Mouse (Mus musculus): Measurements from ENCODE around the gene Usp7. TPM values are rescaled to one million over a fixed set of nuclear protein-coding genes. Genes with fewer than 3 reads are reported as not detected.

Gene Usp7
- polyA plus RNA-seq, 1 experiment from 2014 or later = 61.4 TPM

GRCm38 (mm10) chr16:8794952-8795351, 2.8 kb upstream of the Usp7 start:
- ATAC-seq (ENCODE audit: low read depth) = no peak
- H3K9ac ChIP-seq (replicated peaks; ENCODE audit: low read depth, low read length) = no peak overlapping the region
- no peak overlapping the region for H3K27ac ChIP-seq (ENCODE audit: low read depth, low read length)
- 12% methylated on average over 3 of the region's 3 CpGs for WGBS
- no peaks in the 10 kb centered on the region for H3K36me3 ChIP-seq (ENCODE audit: control insufficient read depth, insufficient read depth, low read length)
- peaks cover 2% of the 10 kb centered on the region; the same call in 1 of the 2 replicates for H3K9me3 ChIP-seq (ENCODE audit: control insufficient read depth, low read length)
- no peak overlapping the region for H3K4me3 ChIP-seq (ENCODE audit: low read depth, low read length)
- no peaks in the 10 kb centered on the region for H3K4me1 ChIP-seq (ENCODE audit: control insufficient read depth, insufficient read depth, low read length)
- no peak overlapping the region for H3K4me2 ChIP-seq (ENCODE audit: low read depth, low read length)
- no peaks in the 10 kb centered on the region for H3K27me3 ChIP-seq (ENCODE audit: control insufficient read depth, insufficient read depth, low read length)

- Histone ChIP-seq H3K9ac (replicated peaks; ENCODE audit: low read depth, low read length) (no peak overlapping the region), H3K27me3 (ENCODE audit: control insufficient read depth, insufficient read depth, low read length) (no peaks in the 10 kb centered on the region), H3K36me3 (ENCODE audit: control insufficient read depth, insufficient read depth, low read length) (no peaks in the 10 kb centered on the region), H3K4me2 (ENCODE audit: low read depth, low read length) (no peak overlapping the region), H3K27ac (ENCODE audit: low read depth, low read length) (no peak overlapping the region), H3K4me1 (ENCODE audit: control insufficient read depth, insufficient read depth, low read length) (no peaks in the 10 kb centered on the region), H3K9me3 (ENCODE audit: control insufficient read depth, low read length) (no peaks in the 10 kb centered on the region), H3K4me3 (ENCODE audit: low read depth, low read length) (no peak overlapping the region)
- WGBS = 80% methylated on average over 4 of the region's 4 CpGs
- no peak for ATAC-seq (ENCODE audit: low read depth)
Measured at GRCm38 (mm10) chr16:8790886-8791285, 1.2 kb downstream of the Usp7 start.

GRCm38 (mm10) chr16:8784753-8785152, 7.4 kb downstream of the Usp7 start:
- H3K9me3 ChIP-seq (ENCODE audit: control insufficient read depth, low read length) = no peaks in the 10 kb centered on the region
- no peak overlapping the region for H3K4me3 ChIP-seq (ENCODE audit: low read depth, low read length)
- no peak for ATAC-seq (ENCODE audit: low read depth)
- H3K36me3 ChIP-seq (ENCODE audit: control insufficient read depth, insufficient read depth, low read length) = no peaks in the 10 kb centered on the region
- H3K4me2 ChIP-seq (ENCODE audit: low read depth, low read length) = no peak overlapping the region
- no peak overlapping the region for H3K27ac ChIP-seq (ENCODE audit: low read depth, low read length)
- WGBS = 76% methylated on average over 3 of the region's 3 CpGs
- no peaks in the 10 kb centered on the region for H3K4me1 ChIP-seq (ENCODE audit: control insufficient read depth, insufficient read depth, low read length)
- no peak overlapping the region for H3K9ac ChIP-seq (replicated peaks; ENCODE audit: low read depth, low read length)
- H3K27me3 ChIP-seq (ENCODE audit: control insufficient read depth, insufficient read depth, low read length) = no peaks in the 10 kb centered on the region

GRCm38 (mm10) chr16:8783198-8783913, 8.8 kb downstream of the Usp7 start:
- no peaks in the 10 kb centered on the region for H3K4me1 ChIP-seq (ENCODE audit: control insufficient read depth, insufficient read depth, low read length)
- H3K36me3 ChIP-seq (ENCODE audit: control insufficient read depth, insufficient read depth, low read length) = no peaks in the 10 kb centered on the region
- WGBS = 84% methylated on average over 16 of the region's 16 CpGs
- H3K4me3 ChIP-seq (ENCODE audit: low read depth, low read length) = no peak overlapping the region
- no peak overlapping the region for H3K9ac ChIP-seq (replicated peaks; ENCODE audit: low read depth, low read length)
- no peak overlapping the region for H3K27ac ChIP-seq (ENCODE audit: low read depth, low read length)
- H3K9me3 ChIP-seq (ENCODE audit: control insufficient read depth, low read length) = no peaks in the 10 kb centered on the region
- H3K4me2 ChIP-seq (ENCODE audit: low read depth, low read length) = no peak overlapping the region
- H3K27me3 ChIP-seq (ENCODE audit: control insufficient read depth, insufficient read depth, low read length) = no peaks in the 10 kb centered on the region
- no peak for ATAC-seq (ENCODE audit: low read depth)

- Histone ChIP-seq H3K36me3 (ENCODE audit: control insufficient read depth, insufficient read depth, low read length) (no peaks in the 10 kb centered on the region), H3K9ac (replicated peaks; ENCODE audit: low read depth, low read length) (no peak overlapping the region), H3K27ac (ENCODE audit: low read depth, low read length) (no peak overlapping the region), H3K4me2 (ENCODE audit: low read depth, low read length) (no peak overlapping the region), H3K9me3 (ENCODE audit: control insufficient read depth, low read length) (no peaks in the 10 kb centered on the region), H3K4me3 (ENCODE audit: low read depth, low read length) (no peak overlapping the region), H3K4me1 (ENCODE audit: control insufficient read depth, insufficient read depth, low read length) (no peaks in the 10 kb centered on the region), H3K27me3 (ENCODE audit: control insufficient read depth, insufficient read depth, low read length) (no peaks in the 10 kb centered on the region)
- no peak for ATAC-seq (ENCODE audit: low read depth)
- WGBS = 87% methylated on average over 2 of the region's 2 CpGs
Measured at GRCm38 (mm10) chr16:8781660-8782059, 10.4 kb downstream of the Usp7 start.

- 71% methylated on average over 6 of the region's 6 CpGs for WGBS
- Histone ChIP-seq H3K4me2 (ENCODE audit: low read depth, low read length) (no peak overlapping the region), H3K9ac (replicated peaks; ENCODE audit: low read depth, low read length) (no peak overlapping the region), H3K27ac (ENCODE audit: low read depth, low read length) (no peak overlapping the region), H3K9me3 (ENCODE audit: control insufficient read depth, low read length) (no peaks in the 10 kb centered on the region), H3K4me1 (ENCODE audit: control insufficient read depth, insufficient read depth, low read length) (no peaks in the 10 kb centered on the region), H3K27me3 (ENCODE audit: control insufficient read depth, insufficient read depth, low read length) (no peaks in the 10 kb centered on the region), H3K4me3 (ENCODE audit: low read depth, low read length) (no peak overlapping the region), H3K36me3 (ENCODE audit: control insufficient read depth, insufficient read depth, low read length) (no peaks in the 10 kb centered on the region)
- no peak for ATAC-seq (ENCODE audit: low read depth)
Measured at GRCm38 (mm10) chr16:8781191-8781590, 10.9 kb downstream of the Usp7 start.

- Histone ChIP-seq H3K36me3 (ENCODE audit: control insufficient read depth, insufficient read depth, low read length) (no peaks in the 10 kb centered on the region), H3K27me3 (ENCODE audit: control insufficient read depth, insufficient read depth, low read length) (no peaks in the 10 kb centered on the region), H3K27ac (ENCODE audit: low read depth, low read length) (no peak overlapping the region), H3K9me3 (ENCODE audit: control insufficient read depth, low read length) (no peaks in the 10 kb centered on the region), H3K4me2 (ENCODE audit: low read depth, low read length) (no peak overlapping the region), H3K4me3 (ENCODE audit: low read depth, low read length) (no peak overlapping the region), H3K4me1 (ENCODE audit: control insufficient read depth, insufficient read depth, low read length) (no peaks in the 10 kb centered on the region), H3K9ac (replicated peaks; ENCODE audit: low read depth, low read length) (no peak overlapping the region)
- WGBS = 85% methylated on average over 3 of the region's 3 CpGs
- no peak for ATAC-seq (ENCODE audit: low read depth)
Measured at GRCm38 (mm10) chr16:8780187-8780586, 11.9 kb downstream of the Usp7 start.

GRCm38 (mm10) chr16:8778697-8779096, 13.4 kb downstream of the Usp7 start:
- Histone ChIP-seq H3K4me1 (ENCODE audit: control insufficient read depth, insufficient read depth, low read length) (no peaks in the 10 kb centered on the region), H3K4me3 (ENCODE audit: low read depth, low read length) (no peak overlapping the region), H3K27ac (ENCODE audit: low read depth, low read length) (no peak overlapping the region), H3K27me3 (ENCODE audit: control insufficient read depth, insufficient read depth, low read length) (no peaks in the 10 kb centered on the region), H3K36me3 (ENCODE audit: control insufficient read depth, insufficient read depth, low read length) (no peaks in the 10 kb centered on the region), H3K9ac (replicated peaks; ENCODE audit: low read depth, low read length) (no peak overlapping the region), H3K4me2 (ENCODE audit: low read depth, low read length) (no peak overlapping the region), H3K9me3 (ENCODE audit: control insufficient read depth, low read length) (no peaks in the 10 kb centered on the region)
- ATAC-seq (ENCODE audit: low read depth) = no peak

GRCm38 (mm10) chr16:8777202-8777601, 14.9 kb downstream of the Usp7 start:
- Histone ChIP-seq H3K4me2 (ENCODE audit: low read depth, low read length) (no peak overlapping the region), H3K27ac (ENCODE audit: low read depth, low read length) (no peak overlapping the region), H3K36me3 (ENCODE audit: control insufficient read depth, insufficient read depth, low read length) (no peaks in the 10 kb centered on the region), H3K27me3 (ENCODE audit: control insufficient read depth, insufficient read depth, low read length) (no peaks in the 10 kb centered on the region), H3K9ac (replicated peaks; ENCODE audit: low read depth, low read length) (no peak overlapping the region), H3K9me3 (ENCODE audit: control insufficient read depth, low read length) (no peaks in the 10 kb centered on the region), H3K4me1 (ENCODE audit: control insufficient read depth, insufficient read depth, low read length) (no peaks in the 10 kb centered on the region), H3K4me3 (ENCODE audit: low read depth, low read length) (no peak overlapping the region)
- ATAC-seq (ENCODE audit: low read depth) = no peak
- WGBS = 83% methylated on average over 2 of the region's 2 CpGs
